Mouse (Mus musculus) MEL (cell line): ENCODE results near the gene Olfr90. TPM values are rescaled to one million over a fixed set of nuclear protein-coding genes. Genes with fewer than 3 reads are reported as not detected.

Experiments
- DNase-seq: peaks from one replicate; pipeline ENCODE4 v3.0.0; 2011; ENCODE audit warnings: low read depth, low spot score
- H3K27ac ChIP-seq: 2 replicates; pipeline ENCODE4 v1.5.1; 2012; ENCODE audit warnings: low read depth, mild to moderate bottlenecking, control low read depth, low read length, moderate library complexity; ENCODE audit not compliant: control insufficient read depth
- H3K27me3 ChIP-seq, 2 experiments: fragments of 150-350 bp in 1 of 2; sonication (generic) in 1 of 2; 2 replicates each; pipeline ENCODE4 v1.6.1; 2012; ENCODE audit warnings: low read length in 2 of 2, mild to moderate bottlenecking in 2 of 2, improper control_type of control experiment in 1 of 2, moderate library complexity in 1 of 2; ENCODE audit not compliant: insufficient read depth in 2 of 2, control insufficient read depth in 1 of 2
- H3K36me3 ChIP-seq, 2 experiments: 2 replicates each; pipeline ENCODE4 v1.6.1; 2012 to 2014; ENCODE audit warnings: low read length in 2 of 2, improper control_type of control experiment in 1 of 2, inconsistent platforms in 1 of 2, mild to moderate bottlenecking in 1 of 2; ENCODE audit not compliant: insufficient read depth in 2 of 2, control insufficient read depth in 1 of 2
- H3K4me1 ChIP-seq, 2 experiments: fragments of 150-350 bp in 1 of 2; sonication (generic) in 1 of 2; 2 replicates each; pipeline ENCODE4 v1.6.1; 2012; ENCODE audit warnings: low read length in 2 of 2, improper control_type of control experiment in 1 of 2, mild to moderate bottlenecking in 1 of 2; ENCODE audit not compliant: insufficient read depth in 2 of 2, control insufficient read depth in 1 of 2
- H3K4me3 ChIP-seq, 2 experiments: fragments of 150-350 bp in 1 of 2; sonication (generic) in 1 of 2; 2 replicates each; pipeline ENCODE4 v1.5.1; 2012; ENCODE audit warnings: low read depth in 2 of 2, low read length in 2 of 2, mild to moderate bottlenecking in 2 of 2, moderate library complexity in 2 of 2, control low read depth in 1 of 2, improper control_type of control experiment in 1 of 2; ENCODE audit not compliant: control insufficient read depth in 1 of 2, insufficient read depth in 1 of 2
- H3K79me2 ChIP-seq: 2 replicates; pipeline ENCODE4 v1.6.1; 2012; ENCODE audit warnings: mild to moderate bottlenecking, low read length, moderate library complexity; ENCODE audit not compliant: control insufficient read depth, poor library complexity, insufficient read depth
- H3K9ac ChIP-seq: 2 replicates; pipeline ENCODE4 v1.6.1; 2012; ENCODE audit warnings: low read depth, mild to moderate bottlenecking, control low read depth, low read length, moderate library complexity; ENCODE audit not compliant: control insufficient read depth, poor library complexity, severe bottlenecking
- H3K9me3 ChIP-seq: fragments of 150-350 bp; sonication (generic); replicated peaks from 2 replicates; pipeline ENCODE4 v1.6.1; 2012; ENCODE audit warnings: mild to moderate bottlenecking, low read length, improper control_type of control experiment, moderate library complexity; ENCODE audit not compliant: insufficient read depth
- BHLHE40 ChIP-seq: IDR thresholded peaks from 2 replicates; pipeline ENCODE4 v1.6.1; 2012; ENCODE audit warnings: low read depth, mild to moderate bottlenecking, inconsistent platforms, low read length, improper control_type of control experiment, borderline replicate concordance
- E2F4 ChIP-seq: IDR thresholded peaks from 2 replicates; pipeline ENCODE4 v1.6.1; 2011; ENCODE audit warnings: low read depth, low read length, improper control_type of control experiment, borderline replicate concordance
- ELF1 ChIP-seq: IDR thresholded peaks from 2 replicates; pipeline ENCODE4 v1.6.1; 2014; ENCODE audit warnings: low read depth, mild to moderate bottlenecking, inconsistent platforms, low read length, improper control_type of control experiment, moderate library complexity
- EP300 ChIP-seq, 2 experiments: IDR thresholded peaks; 2 replicates each; pipeline ENCODE4 v1.6.1; 2011; ENCODE audit warnings: improper control_type of control experiment in 2 of 2, low read length in 2 of 2, low read depth in 1 of 2, mild to moderate bottlenecking in 1 of 2
- HCFC1 ChIP-seq: IDR thresholded peaks from 2 replicates; pipeline ENCODE4 v1.6.1; 2012; ENCODE audit warnings: low read depth, mild to moderate bottlenecking, inconsistent platforms, low read length, improper control_type of control experiment, moderate library complexity
- KAT2A ChIP-seq: conservative IDR thresholded peaks from 2 replicates; pipeline ENCODE4 v1.6.1; 2012; ENCODE audit warnings: low read depth, low read length, improper control_type of control experiment, inconsistent platforms
- MAX ChIP-seq: IDR thresholded peaks from 2 replicates; pipeline ENCODE4 v1.6.1; 2011; ENCODE audit warnings: low read length, improper control_type of control experiment
- MAZ ChIP-seq: IDR thresholded peaks from 2 replicates; pipeline ENCODE4 v1.6.1; 2012; ENCODE audit warnings: low read depth, mild to moderate bottlenecking, inconsistent platforms, low read length, improper control_type of control experiment
- MEF2A ChIP-seq: IDR thresholded peaks from 2 replicates; pipeline ENCODE4 v1.6.1; 2014; ENCODE audit warnings: low read depth, mild to moderate bottlenecking, inconsistent platforms, low read length, improper control_type of control experiment; ENCODE audit not compliant: poor library complexity, insufficient replicate concordance, severe bottlenecking; ENCODE audit errors: extremely low read depth
- MXI1 ChIP-seq: IDR thresholded peaks from 2 replicates; pipeline ENCODE4 v1.6.1; 2011; ENCODE audit warnings: mild to moderate bottlenecking, low read depth, low read length, improper control_type of control experiment
- MYB ChIP-seq: IDR thresholded peaks from 2 replicates; pipeline ENCODE4 v1.6.1; 2011; ENCODE audit warnings: mild to moderate bottlenecking, low read depth, low read length, improper control_type of control experiment
- NELFE ChIP-seq: IDR thresholded peaks from 2 replicates; pipeline ENCODE4 v1.6.1; 2011; ENCODE audit warnings: low read depth, low read length, improper control_type of control experiment
- POLR2A ChIP-seq, 2 experiments: IDR thresholded peaks; 2 replicates each; pipeline ENCODE4 v1.6.1; 2011 to 2012; ENCODE audit warnings: low read length in 2 of 2, mild to moderate bottlenecking in 2 of 2, control low read depth in 1 of 2, improper control_type of control experiment in 1 of 2, low read depth in 1 of 2, moderate library complexity in 1 of 2; ENCODE audit not compliant: control insufficient read depth in 1 of 2, insufficient read depth in 1 of 2, poor library complexity in 1 of 2
- POLR2AphosphoS2 ChIP-seq: IDR thresholded peaks from 2 replicates; pipeline ENCODE4 v1.6.1; 2011; ENCODE audit warnings: low read length, improper control_type of control experiment
- RCOR1 ChIP-seq: IDR thresholded peaks from 2 replicates; pipeline ENCODE4 v1.6.1; 2012; ENCODE audit warnings: low read depth, mild to moderate bottlenecking, inconsistent platforms, low read length, improper control_type of control experiment
- TAL1 ChIP-seq: IDR thresholded peaks from 2 replicates; pipeline ENCODE4 v1.6.1; 2012; ENCODE audit warnings: mild to moderate bottlenecking, inconsistent platforms, low read length, moderate library complexity, mixed read lengths
- TBP ChIP-seq: IDR thresholded peaks from 2 replicates; pipeline ENCODE4 v1.8.0; 2011; ENCODE audit warnings: low read depth, low read length, improper control_type of control experiment
- TCF12 ChIP-seq: IDR thresholded peaks from 2 replicates; pipeline ENCODE4 v1.6.1; 2014; ENCODE audit warnings: low read depth, mild to moderate bottlenecking, inconsistent platforms, low read length, improper control_type of control experiment, moderate library complexity
- USF1 ChIP-seq: IDR thresholded peaks from 2 replicates; pipeline ENCODE4 v1.6.1; 2014; ENCODE audit warnings: low read depth, mild to moderate bottlenecking, inconsistent platforms, low read length, improper control_type of control experiment, moderate library complexity
- USF2 ChIP-seq, 2 experiments: IDR thresholded peaks; 2 replicates each; pipeline ENCODE4 v1.6.1; 2011 to 2012; ENCODE audit warnings: improper control_type of control experiment in 2 of 2, low read length in 2 of 2, borderline replicate concordance in 1 of 2, inconsistent platforms in 1 of 2, low read depth in 1 of 2, mild to moderate bottlenecking in 1 of 2; ENCODE audit not compliant: insufficient read depth in 1 of 2
- ZNF384 ChIP-seq: IDR thresholded peaks from 2 replicates; pipeline ENCODE4 v1.6.1; 2012; ENCODE audit warnings: low read depth, mild to moderate bottlenecking, inconsistent platforms, low read length, improper control_type of control experiment
- polyA plus RNA-seq, 2 experiments: library from polyadenylated mRNA; stranded (reverse) in 1 of 2; unstranded in 1 of 2; fragments of >175 nt in 1 of 2; fragments of >200 nt in 1 of 2; gene quantifications; 2 replicates each; pipeline versions ENCODE4 v1.2.1 to v1.2.4; 2012; ENCODE audit warnings: low replicate concordance in 2 of 2, low read depth in 1 of 2; ENCODE audit not compliant: insufficient read length in 2 of 2, insufficient read depth in 1 of 2, missing spikeins in 1 of 2
- total RNA-seq: library from RNA; depleted of rRNA; stranded (reverse); fragments of 300-350 nt; gene quantifications from 2 replicates; pipeline ENCODE4 v1.2.3, GENCODE M21; 2012

Olfr90 gene
- total and polyA plus RNA-seq, 3 experiments, result 0.08 TPM; not detected in 1

DNA sequence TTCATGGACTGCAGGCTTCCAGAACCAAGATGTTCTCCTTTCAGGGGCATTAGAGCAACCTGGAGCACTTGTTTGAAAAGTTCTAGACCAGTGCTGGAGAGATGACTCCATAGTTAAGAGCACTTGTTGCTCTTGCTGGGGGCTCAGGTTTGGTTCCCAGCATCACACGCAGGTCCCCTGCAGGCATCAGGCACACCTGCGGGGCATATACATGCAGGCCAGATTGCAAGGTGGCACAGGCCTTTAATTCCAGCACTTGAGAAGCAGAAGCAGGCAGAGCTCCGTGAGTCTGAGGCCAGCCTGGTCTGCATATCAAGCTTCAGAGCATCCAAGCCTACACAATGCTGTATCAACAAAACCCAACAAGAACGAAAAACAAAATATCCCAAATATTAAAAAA is 6.6 kb downstream of the Olfr90 start:
- Histone ChIP-seq H3K27ac (no peak overlapping the region), H3K4me3 (no peak overlapping the region), H3K27me3 (no peaks in the 10 kb centered on the region), H3K4me1 (no peaks in the 10 kb centered on the region), H3K36me3 (no peaks in the 10 kb centered on the region), H3K9me3 (no peaks in the 10 kb centered on the region)
- no peak for DNase-seq
- no peak for TF ChIP-seq ZNF384
- no peak for TF ChIP-seq EP300 (IDR thresholded peaks at IDR 0.05; ENCODE audit: low read depth in 1 of 2, low read length in 2 of 2)
- TF ChIP-seq MEF2A, result no peak
- TF ChIP-seq RCOR1, result no peak
- no peak for TF ChIP-seq TBP
- TF ChIP-seq MYB, result no peak
- no peak for TF ChIP-seq TCF12
- TF ChIP-seq KAT2A, result no peak
- TF ChIP-seq E2F4, result no peak
- no peak for TF ChIP-seq NELFE
- TF ChIP-seq POLR2AphosphoS2, result no peak
- no peak for TF ChIP-seq MAX
- no peak for TF ChIP-seq USF1
- TF ChIP-seq, all 39 proteins: peak for 0
- Histone ChIP-seq H3K9ac (no peak overlapping the region), H3K79me2 (no peaks in the 10 kb centered on the region)

DNA sequence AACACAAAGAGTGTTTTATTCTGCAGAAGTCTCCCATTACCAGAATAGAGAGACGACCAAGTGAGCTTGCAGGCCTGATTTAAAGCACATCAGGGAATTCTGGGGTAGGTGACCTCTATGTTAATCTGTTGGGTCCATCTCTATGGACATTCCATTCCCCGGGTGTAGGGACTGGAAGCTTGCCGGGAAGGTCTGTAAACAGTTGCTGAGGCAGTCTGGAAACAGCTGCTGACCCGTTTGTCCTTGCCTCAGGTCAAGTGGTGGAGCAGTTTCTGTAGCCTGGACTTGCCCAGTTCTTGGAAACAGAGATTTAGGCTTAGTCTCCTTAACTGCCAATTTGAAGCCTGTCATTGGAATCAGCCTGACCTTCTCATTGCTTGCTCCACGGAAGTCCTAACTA is 8.2 kb downstream of the Olfr90 start:
- Histone ChIP-seq H3K79me2 (no peaks in the 10 kb centered on the region), H3K4me1 (no peaks in the 10 kb centered on the region), H3K36me3 (no peaks in the 10 kb centered on the region), H3K4me3 (no peak overlapping the region)
- DNase-seq, result no peak
- TF ChIP-seq POLR2AphosphoS2 (no peak), ZNF384 (no peak), TAL1 (no peak), MXI1 (no peak), MYB (no peak), MAZ (no peak), POLR2A (IDR thresholded peaks at IDR 0.05; ENCODE audit: control insufficient read depth in 1 of 2, insufficient read depth in 1 of 2, low read depth in 1 of 2, low read length in 2 of 2, poor library complexity in 1 of 2) (no peak), HCFC1 (no peak), USF2 (IDR thresholded peaks at IDR 0.05; ENCODE audit: borderline replicate concordance in 1 of 2, insufficient read depth in 1 of 2, low read depth in 1 of 2, low read length in 2 of 2) (no peak), BHLHE40 (no peak), ELF1 (no peak)
- TF ChIP-seq, all 39 proteins: peak for 0
- Histone ChIP-seq H3K9ac (no peak overlapping the region), H3K9me3 (no peaks in the 10 kb centered on the region), H3K27me3 (no peaks in the 10 kb centered on the region), H3K27ac (no peak overlapping the region)
